Mouse (Mus musculus) liver, postnatal 0 days (tissue): ENCODE results near the gene Olfr761.
"Not testable (repeated sequence)": the region's sequence is repeated elsewhere in the genome, so short reads cannot be mapped to it uniquely, and the experiment has no call there.

Experiments used
- CTCF ChIP-seq: sonication (generic); IDR thresholded peaks from 2 replicates; pipeline ENCODE4 v1.5.1; 2016; ENCODE audit warnings: antibody characterized with exemption, low read depth
- EP300 ChIP-seq: IDR thresholded peaks from 2 replicates; pipeline ENCODE4 v1.6.1; 2016; ENCODE audit warnings: antibody characterized with exemption, low read depth, mild to moderate bottlenecking

DNA sequence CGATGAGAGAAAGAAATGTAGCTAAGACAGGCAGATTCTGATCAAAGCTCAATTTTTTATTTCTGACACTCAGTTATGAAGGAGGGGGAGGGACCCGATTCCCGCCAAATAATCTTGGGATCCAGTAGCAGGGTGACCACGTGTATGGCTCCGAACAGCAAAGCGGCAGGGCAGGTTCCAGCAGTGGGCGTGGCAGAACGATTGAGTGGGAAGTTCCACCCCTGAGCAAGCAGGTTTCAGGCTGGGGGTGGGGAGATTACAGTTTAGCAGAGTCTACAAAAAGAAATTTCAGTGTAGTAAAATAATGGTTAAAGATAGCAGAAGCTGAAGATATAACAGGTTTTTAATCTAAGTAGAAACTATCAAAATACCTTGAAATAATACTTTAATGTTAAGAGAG is 46.1 kb downstream of the Olfr761 start:
- TF ChIP-seq CTCF, EP300: not testable (repeated sequence)
